Mouse (Mus musculus): Measurements from ENCODE around the gene Rab3gap1. TPM values are rescaled to one million over a fixed set of nuclear protein-coding genes. Genes with fewer than 3 reads are reported as not detected.

Gene Rab3gap1
- polyA plus RNA-seq (2012), result 34.6 and 43.9 TPM in 2 replicates

DNA sequence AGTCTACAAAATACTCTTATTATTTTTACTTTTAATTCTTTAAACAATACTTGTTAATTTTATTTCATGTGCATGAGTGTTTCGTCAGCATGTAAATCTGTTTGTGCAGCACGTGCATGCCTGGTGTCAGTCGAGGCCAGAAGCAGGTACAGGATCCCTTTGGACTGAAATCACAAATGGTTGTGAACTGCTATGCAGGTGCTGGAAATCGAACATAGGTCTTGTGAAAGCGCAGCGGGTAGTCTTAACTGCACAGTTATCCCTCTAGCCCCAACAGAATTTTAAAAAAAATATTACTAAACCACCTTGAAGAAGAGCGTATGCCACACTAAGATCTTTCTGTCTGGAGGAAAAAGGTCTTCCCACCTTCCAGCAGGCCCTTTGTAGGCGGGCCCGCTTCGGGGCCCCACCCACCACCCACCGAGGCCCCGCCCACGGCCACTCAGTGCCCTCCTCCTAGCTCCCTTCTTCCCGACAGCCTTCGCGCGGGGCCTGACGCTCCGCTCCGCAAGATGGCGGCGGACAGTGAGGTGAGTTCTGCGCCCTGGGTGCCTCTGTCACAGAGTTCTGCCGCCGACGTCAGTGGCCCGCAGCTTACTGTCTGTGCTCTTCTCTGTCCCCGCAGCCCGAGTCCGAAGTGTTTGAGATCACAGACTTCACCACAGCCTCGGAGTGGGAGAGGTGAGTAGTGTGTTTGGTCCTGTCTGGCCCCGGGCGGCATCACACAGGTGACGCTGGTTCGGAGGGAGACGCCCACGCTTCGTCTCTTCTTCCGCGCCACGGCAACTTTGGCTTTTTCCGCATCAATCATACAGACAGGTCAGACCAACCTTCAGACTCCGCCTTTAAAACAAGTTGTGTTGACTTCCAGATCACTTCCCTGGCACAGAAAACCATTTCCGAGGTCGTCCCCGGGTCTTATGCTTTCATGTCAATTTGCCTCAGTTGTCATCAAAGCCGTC is at the start of gene Rab3gap1:
Rab3gap1 (plus strand) TSS at position 474 of the 962 bp plus-strand sequence.
- TF ChIP-seq GATA1 (IDR thresholded peaks at IDR 0.05; ENCODE audit: low read length), result no peak

GRCm38 (mm10) chr1:127827325-127827724 is 41.2 kb upstream of the Rab3gap1 start:
- TF ChIP-seq GATA1 (IDR thresholded peaks at IDR 0.05; ENCODE audit: low read length), result no peak

- no peak for TF ChIP-seq GATA1 (IDR thresholded peaks at IDR 0.05; ENCODE audit: low read length)
These were observed 38.2 kb upstream of the Rab3gap1 start for GRCm38 (mm10) chr1:127830215-127830921.

DNA sequence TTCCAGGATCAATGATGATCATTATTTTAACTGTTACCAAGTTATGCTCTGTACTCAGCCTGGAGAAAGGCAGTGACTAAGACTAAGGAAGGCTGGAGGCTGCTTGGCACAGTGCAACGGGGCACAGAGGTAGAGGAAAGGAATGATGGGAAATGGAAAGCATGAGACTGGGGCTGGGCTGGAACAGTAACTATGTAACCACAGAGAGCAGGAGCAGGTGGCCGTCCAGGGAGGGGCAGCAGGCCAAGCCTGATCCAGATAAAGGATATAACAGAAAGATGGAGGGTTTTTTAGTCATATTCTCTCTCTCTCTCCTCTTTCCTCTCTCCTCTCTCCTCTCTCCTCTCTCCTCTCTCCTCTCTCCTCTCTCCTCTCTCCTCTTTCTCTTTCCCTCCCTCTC is 34.9 kb upstream of the Rab3gap1 start:
- no peak for TF ChIP-seq GATA1 (IDR thresholded peaks at IDR 0.05; ENCODE audit: low read length)

DNA sequence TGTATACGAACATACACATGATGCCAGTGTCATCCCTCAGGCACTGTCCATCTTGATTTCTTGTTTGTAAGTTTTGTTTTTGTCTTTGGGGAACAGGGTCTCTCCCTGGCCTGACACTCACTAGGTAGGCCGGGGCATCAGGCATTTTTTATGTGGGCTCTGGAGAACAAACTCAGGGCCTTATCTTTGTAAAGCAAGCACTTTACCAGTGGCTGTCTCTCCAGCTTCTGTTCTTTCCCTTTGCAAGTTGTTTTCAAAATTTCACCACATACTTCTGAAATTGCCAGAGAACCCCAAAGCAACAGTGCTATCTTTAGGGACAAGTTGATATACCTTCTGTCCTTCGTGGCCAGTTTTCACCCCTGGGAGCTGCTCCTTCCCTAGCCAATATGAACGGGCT is 34.4 kb upstream of the Rab3gap1 start:
- no peak for TF ChIP-seq GATA1 (IDR thresholded peaks at IDR 0.05; ENCODE audit: low read length)

DNA sequence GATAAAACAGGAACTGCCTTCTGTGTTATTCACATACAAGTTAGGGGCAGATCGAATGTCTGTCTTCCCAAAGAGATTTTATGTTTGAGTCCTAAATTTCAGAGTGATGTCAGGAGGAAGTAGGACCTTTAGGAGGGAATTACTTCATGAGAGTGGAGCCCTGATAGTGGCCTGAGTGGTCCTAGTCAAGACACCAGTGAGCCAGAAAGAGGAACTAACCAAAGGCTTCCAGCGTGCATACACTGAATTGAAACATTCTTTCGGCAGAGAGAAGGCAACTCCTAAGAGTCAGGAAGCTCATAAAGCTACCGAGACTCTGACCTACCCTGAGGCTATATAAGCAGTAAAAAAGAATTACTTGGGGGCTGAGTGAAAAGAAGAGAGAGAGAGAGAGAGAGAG is 32.0 kb upstream of the Rab3gap1 start:
- no peak for TF ChIP-seq GATA1 (IDR thresholded peaks at IDR 0.05; ENCODE audit: low read length)

DNA sequence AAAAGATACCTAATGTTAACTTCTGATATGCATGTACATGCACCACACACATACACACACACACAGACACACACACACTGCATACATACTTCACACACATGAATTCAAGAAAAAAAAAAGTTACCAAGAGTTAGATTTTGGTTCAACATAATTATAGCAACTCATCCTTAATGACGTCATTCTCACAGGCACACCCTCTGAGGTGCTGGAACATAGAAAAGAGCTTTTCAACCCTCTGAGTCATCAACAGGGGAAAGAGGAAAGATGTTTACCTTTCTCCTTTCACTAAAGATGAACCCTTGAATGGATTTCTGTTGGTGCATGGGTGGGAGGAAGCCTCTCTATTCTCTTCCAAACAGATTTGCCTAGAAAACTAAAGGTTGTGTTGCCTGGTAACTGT is 30.0 kb upstream of the Rab3gap1 start:
- TF ChIP-seq GATA1 (IDR thresholded peaks at IDR 0.05; ENCODE audit: low read length), result no peak

- TF ChIP-seq GATA1 (IDR thresholded peaks at IDR 0.05; ENCODE audit: low read length), result no peak
These were observed 23.1 kb upstream of the Rab3gap1 start for GRCm38 (mm10) chr1:127845472-127845871.

GRCm38 (mm10) chr1:127850075-127850610 is 18.4 kb upstream of the Rab3gap1 start:
- no peak for TF ChIP-seq GATA1 (IDR thresholded peaks at IDR 0.05; ENCODE audit: low read length)

GRCm38 (mm10) chr1:127854486-127855222 is 13.9 kb upstream of the Rab3gap1 start, which contains the start of gene Map3k19:
Gene Map3k19 (minus strand): TSS chr1:127855031.
- TF ChIP-seq GATA1 (IDR thresholded peaks at IDR 0.05; ENCODE audit: low read length), result no peak

GRCm38 (mm10) chr1:127858945-127859648 is 9.5 kb upstream of the Rab3gap1 start:
- no peak for TF ChIP-seq GATA1 (IDR thresholded peaks at IDR 0.05; ENCODE audit: low read length)

DNA sequence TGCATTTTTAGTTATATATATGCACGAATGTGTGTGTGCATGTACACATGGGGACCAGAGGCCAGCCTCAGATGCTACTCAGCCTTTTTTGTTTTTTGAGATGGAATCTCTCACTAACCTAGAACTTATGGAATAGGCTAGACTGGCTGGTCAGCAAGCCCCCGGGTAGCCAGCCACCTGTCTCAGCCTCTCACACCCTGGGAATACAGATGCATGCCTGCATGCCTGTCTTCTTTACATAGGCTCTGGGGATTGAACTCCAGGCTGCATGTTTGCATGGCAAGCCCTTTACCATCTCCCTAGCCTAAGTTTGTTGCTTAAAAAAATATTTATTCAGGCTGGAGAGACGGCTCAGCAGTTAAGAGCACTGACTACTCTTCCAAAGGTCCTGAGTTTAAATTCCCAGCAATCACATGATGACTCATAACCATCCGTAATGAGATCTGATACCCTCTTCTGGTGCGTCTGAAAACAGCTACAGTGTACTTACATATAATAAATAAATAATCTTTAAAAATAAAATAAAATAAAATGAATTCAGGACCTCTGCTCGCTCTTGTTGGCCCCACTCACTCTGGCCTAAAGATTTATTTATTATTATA is 8.7 kb upstream of the Rab3gap1 start:
- no peak for TF ChIP-seq GATA1 (IDR thresholded peaks at IDR 0.05; ENCODE audit: low read length)

GRCm38 (mm10) chr1:127860492-127860891 is 8.1 kb upstream of the Rab3gap1 start:
- no peak for TF ChIP-seq GATA1 (IDR thresholded peaks at IDR 0.05; ENCODE audit: low read length)

DNA sequence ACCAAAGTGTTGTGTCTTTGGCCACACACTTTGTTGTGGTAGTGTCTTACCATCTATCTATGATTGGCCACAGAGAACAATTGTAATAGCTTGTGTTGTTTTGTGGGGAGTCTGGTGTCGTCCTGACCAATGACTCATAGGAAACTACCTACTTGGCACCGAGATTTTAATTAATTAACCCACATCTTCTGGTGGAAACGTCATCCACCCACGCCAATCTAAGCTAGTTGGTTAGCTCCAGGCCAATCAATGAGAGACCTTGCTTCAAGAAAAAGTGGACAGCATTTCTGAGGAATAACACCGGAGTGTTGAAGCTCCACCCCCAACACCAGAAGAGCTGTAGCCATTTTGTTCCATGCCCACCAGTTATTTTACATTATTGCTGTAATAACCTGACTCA is 6.7 kb upstream of the Rab3gap1 start:
- no peak for TF ChIP-seq GATA1 (IDR thresholded peaks at IDR 0.05; ENCODE audit: low read length)
